Mouse (Mus musculus) heart, postnatal 25 days (tissue): ENCODE measurements around the gene Capn9. TPM values are rescaled to one million over a fixed set of nuclear protein-coding genes. Genes with fewer than 3 reads are reported as not detected.

Experiments used
- total RNA-seq, 2 experiments: library from RNA; stranded (reverse); gene quantifications; 2 replicates each; pipeline ENCODE4 v1.2.3; 2021

Gene Capn9
- total RNA-seq, 2 experiments from 2014 or later = not detected

Other genes starting within 250 kb of the Capn9 start
- gene Pgbd5, start 136.5 kb upstream of the Capn9 start, total RNA-seq = 1 to 10 TPM; 1.1 to 1.3 TPM
- 10 to 100 TPM; 21.3 to 21.6 TPM for gene Cog2, start 55.3 kb upstream of the Capn9 start, total RNA-seq
- gene Agt, start 6.4 kb upstream of the Capn9 start, total RNA-seq = 1 to 10 TPM; 7.4 to 9.4 TPM
- gene 2310022B05Rik, start 87.3 kb downstream of the Capn9 start, total RNA-seq = 10 to 100 TPM; 71.7 to 83.3 TPM
- gene Ttc13, start 145.9 kb downstream of the Capn9 start, total RNA-seq = 10 to 100 TPM; 14.9 to 17.6 TPM
- 1 to 10 TPM; 4.4 to 5.0 TPM for gene Arv1, start 146.0 kb downstream of the Capn9 start, total RNA-seq
- 1 to 10 TPM in 1 of 2 experiments, under 1 TPM in 1; 0.78 to 1.2 TPM for gene Fam89a, start 175.7 kb downstream of the Capn9 start, total RNA-seq
- gene Trim67, start 217.0 kb downstream of the Capn9 start, total RNA-seq = under 1 TPM; 0.53 to 0.73 TPM